Mouse (Mus musculus): Measurements from ENCODE around the gene Phactr1. TPM values are rescaled to one million over a fixed set of nuclear protein-coding genes. Genes with fewer than 3 reads are reported as not detected.

Phactr1 gene
- total and polyA plus RNA-seq, 3 experiments: not detected

GRCm38 (mm10) chr13:43144720-43145418 is 464.4 kb downstream of the Phactr1 start:
- H3K9ac ChIP-seq (ENCODE audit: control insufficient read depth, low read depth, low read length, poor library complexity, severe bottlenecking): no peak overlapping the region
- H3K27me3 ChIP-seq (ENCODE audit: control insufficient read depth in 1 of 2, insufficient read depth in 2 of 2, low read length in 2 of 2): no peaks in the 10 kb centered on the region; a peak in 1 of 4 replicates
- no peaks in the 10 kb centered on the region for H3K4me1 ChIP-seq (ENCODE audit: control insufficient read depth in 1 of 2, insufficient read depth in 2 of 2, low read length in 2 of 2)
- no peaks in the 10 kb centered on the region for H3K9me3 ChIP-seq (replicated peaks; ENCODE audit: insufficient read depth, low read length)
- no peaks in the 10 kb centered on the region for H3K79me2 ChIP-seq (ENCODE audit: control insufficient read depth, insufficient read depth, low read length, poor library complexity)
- no peak for TF ChIP-seq MEF2A (IDR thresholded peaks at IDR 0.05; ENCODE audit: extremely low read depth, insufficient replicate concordance, low read depth, low read length, poor library complexity, severe bottlenecking)
- no peak for TF ChIP-seq SMC3 (IDR thresholded peaks at IDR 0.05; ENCODE audit: low read depth, low read length)
- TF ChIP-seq TBP (IDR thresholded peaks at IDR 0.05; ENCODE audit: low read depth, low read length): no peak
- no peak for TF ChIP-seq MYB (IDR thresholded peaks at IDR 0.05; ENCODE audit: low read depth, low read length)
- no peak overlapping the region for H3K27ac ChIP-seq (ENCODE audit: control insufficient read depth, low read depth, low read length)
- H3K36me3 ChIP-seq (ENCODE audit: control insufficient read depth in 1 of 2, insufficient read depth in 2 of 2, low read length in 2 of 2): no peaks in the 10 kb centered on the region
- no peak for DNase-seq (ENCODE audit: low read depth, low spot score)
- H3K4me3 ChIP-seq (ENCODE audit: control insufficient read depth in 1 of 2, insufficient read depth in 1 of 2, low read depth in 2 of 2, low read length in 2 of 2): no peak overlapping the region

GRCm38 (mm10) chr13:43146515-43147258 is 466.3 kb downstream of the Phactr1 start:
- Histone ChIP-seq H3K27me3 (ENCODE audit: control insufficient read depth in 1 of 2, insufficient read depth in 2 of 2, low read length in 2 of 2) (no peaks in the 10 kb centered on the region; a peak in 1 of 4 replicates), H3K27ac (ENCODE audit: control insufficient read depth, low read depth, low read length) (no peak overlapping the region), H3K36me3 (ENCODE audit: control insufficient read depth in 1 of 2, insufficient read depth in 2 of 2, low read length in 2 of 2) (no peaks in the 10 kb centered on the region), H3K4me3 (ENCODE audit: control insufficient read depth in 1 of 2, insufficient read depth in 1 of 2, low read depth in 2 of 2, low read length in 2 of 2) (no peak overlapping the region), H3K79me2 (ENCODE audit: control insufficient read depth, insufficient read depth, low read length, poor library complexity) (no peaks in the 10 kb centered on the region), H3K4me1 (ENCODE audit: control insufficient read depth in 1 of 2, insufficient read depth in 2 of 2, low read length in 2 of 2) (no peaks in the 10 kb centered on the region), H3K9me3 (replicated peaks; ENCODE audit: insufficient read depth, low read length) (no peaks in the 10 kb centered on the region), H3K9ac (ENCODE audit: control insufficient read depth, low read depth, low read length, poor library complexity, severe bottlenecking) (no peak overlapping the region)
- TF ChIP-seq POLR2AphosphoS2 (IDR thresholded peaks at IDR 0.05; ENCODE audit: low read length): no peak
- no peak for TF ChIP-seq RCOR1 (IDR thresholded peaks at IDR 0.05; ENCODE audit: low read depth, low read length)
- no peak for TF ChIP-seq ZMIZ1 (IDR thresholded peaks at IDR 0.05; ENCODE audit: low read depth, low read length)
- no peak for TF ChIP-seq TAL1 (IDR thresholded peaks at IDR 0.05; ENCODE audit: low read length)
- TF ChIP-seq MXI1 (IDR thresholded peaks at IDR 0.05; ENCODE audit: low read depth, low read length): no peak
- no peak for TF ChIP-seq POLR2AphosphoS5 (IDR thresholded peaks at IDR 0.05; ENCODE audit: borderline replicate concordance, low read depth, low read length)
- DNase-seq (ENCODE audit: low read depth, low spot score): no peak

DNA sequence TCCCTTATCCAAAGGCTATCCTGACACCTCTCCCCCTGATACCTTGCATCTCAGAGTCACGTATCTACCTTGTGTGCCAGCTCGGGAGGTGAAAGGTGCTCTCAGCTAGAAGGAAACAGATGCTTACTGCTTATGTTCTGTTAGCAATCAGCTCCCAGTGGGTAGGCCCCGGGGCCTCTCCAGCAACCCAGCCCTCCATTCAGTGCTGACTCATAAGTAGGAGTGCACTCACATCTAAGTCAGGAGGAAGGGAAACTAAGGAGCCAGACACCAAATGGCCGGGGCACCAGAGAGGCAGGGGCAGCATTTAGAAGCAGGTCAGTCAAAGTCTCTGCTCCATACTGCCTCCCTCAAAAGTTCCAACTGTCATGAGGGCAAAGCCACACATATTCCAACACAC is 468.3 kb downstream of the Phactr1 start:
- no peaks in the 10 kb centered on the region for H3K79me2 ChIP-seq (ENCODE audit: control insufficient read depth, insufficient read depth, low read length, poor library complexity)
- no peaks in the 10 kb centered on the region for H3K9me3 ChIP-seq (replicated peaks; ENCODE audit: insufficient read depth, low read length)
- no peaks in the 10 kb centered on the region; a peak in 1 of 4 replicates for H3K27me3 ChIP-seq (ENCODE audit: control insufficient read depth in 1 of 2, insufficient read depth in 2 of 2, low read length in 2 of 2)
- H3K27ac ChIP-seq (ENCODE audit: control insufficient read depth, low read depth, low read length): no peak overlapping the region
- no peak overlapping the region for H3K4me3 ChIP-seq (ENCODE audit: control insufficient read depth in 1 of 2, insufficient read depth in 1 of 2, low read depth in 2 of 2, low read length in 2 of 2)
- TF ChIP-seq ELF1 (IDR thresholded peaks at IDR 0.05; ENCODE audit: low read depth, low read length) (no peak), RCOR1 (IDR thresholded peaks at IDR 0.05; ENCODE audit: low read depth, low read length) (no peak), TAL1 (IDR thresholded peaks at IDR 0.05; ENCODE audit: low read length) (no peak), ZNF384 (IDR thresholded peaks at IDR 0.05; ENCODE audit: low read depth, low read length) (no peak), E2F4 (IDR thresholded peaks at IDR 0.05; ENCODE audit: borderline replicate concordance, low read depth, low read length) (no peak), MAFK (IDR thresholded peaks at IDR 0.05; ENCODE audit: borderline replicate concordance, low read depth, low read length) (no peak), HCFC1 (IDR thresholded peaks at IDR 0.05; ENCODE audit: low read depth, low read length) (no peak), ETS1 (IDR thresholded peaks at IDR 0.05; ENCODE audit: low read depth, low read length) (no peak), POLR2AphosphoS5 (IDR thresholded peaks at IDR 0.05; ENCODE audit: borderline replicate concordance, low read depth, low read length) (no peak), KAT2A (conservative IDR thresholded peaks at IDR 0.05; ENCODE audit: low read depth, low read length) (no peak), USF2 (IDR thresholded peaks at IDR 0.05; ENCODE audit: borderline replicate concordance in 1 of 2, insufficient read depth in 1 of 2, low read depth in 1 of 2, low read length in 2 of 2) (no peak), MEF2A (IDR thresholded peaks at IDR 0.05; ENCODE audit: extremely low read depth, insufficient replicate concordance, low read depth, low read length, poor library complexity, severe bottlenecking) (no peak), NRF1 (IDR thresholded peaks at IDR 0.05; ENCODE audit: insufficient read depth, low read depth, low read length, poor library complexity, severe bottlenecking) (no peak), TBP (IDR thresholded peaks at IDR 0.05; ENCODE audit: low read depth, low read length) (no peak), EP300 (IDR thresholded peaks at IDR 0.05; ENCODE audit: low read depth in 1 of 2, low read length in 2 of 2) (no peak), GABPA (IDR thresholded peaks at IDR 0.05; ENCODE audit: low read depth, low read length) (no peak)
- H3K4me1 ChIP-seq (ENCODE audit: control insufficient read depth in 1 of 2, insufficient read depth in 2 of 2, low read length in 2 of 2): no peaks in the 10 kb centered on the region
- H3K36me3 ChIP-seq (ENCODE audit: control insufficient read depth in 1 of 2, insufficient read depth in 2 of 2, low read length in 2 of 2): no peaks in the 10 kb centered on the region
- no peak overlapping the region for H3K9ac ChIP-seq (ENCODE audit: control insufficient read depth, low read depth, low read length, poor library complexity, severe bottlenecking)
- no peak for DNase-seq (ENCODE audit: low read depth, low spot score)
